Mouse (Mus musculus) lung, postnatal 0 days (tissue): ENCODE results near the gene Cuedc2.

ENCODE experiments used
- CTCF ChIP-seq: IDR thresholded peaks from 2 replicates; pipeline ENCODE4 v1.5.1; 2016; ENCODE audit warnings: antibody characterized with exemption, mild to moderate bottlenecking
- EP300 ChIP-seq: IDR thresholded peaks from 2 replicates; pipeline ENCODE4 v1.6.1; 2016; ENCODE audit warnings: antibody characterized with exemption, mild to moderate bottlenecking, control low read depth

- no peak for TF ChIP-seq CTCF
- no peak for TF ChIP-seq EP300
These were observed 10.4 kb upstream of the Cuedc2 start for GRCm38 (mm10) chr19:46348761-46349458.
